Mouse (Mus musculus): ENCODE data around the gene Itpr1.
A peak's percentile ranks its signal among the peaks of the same experiment; 100 is the strongest.

Itpr1 gene

GRCm38 (mm10) chr6:108404736-108405135, 191.8 kb downstream of the Itpr1 start:
- no peak for DNase-seq

- DNase-seq, result peak; percentile 40 to 58
Measured at GRCm38 (mm10) chr6:108408053-108408452, 195.2 kb downstream of the Itpr1 start.

GRCm38 (mm10) chr6:108408726-108409125, 195.8 kb downstream of the Itpr1 start:
- no peak for DNase-seq

GRCm38 (mm10) chr6:108410771-108411170, 197.9 kb downstream of the Itpr1 start:
- peak; percentile 34 to 58 for DNase-seq

- DNase-seq, result no peak
Measured at GRCm38 (mm10) chr6:108411201-108411600, 198.3 kb downstream of the Itpr1 start.

GRCm38 (mm10) chr6:108413006-108413405, 200.1 kb downstream of the Itpr1 start:
- peak; percentile 38 to 45 for DNase-seq

GRCm38 (mm10) chr6:108413593-108413992, 200.7 kb downstream of the Itpr1 start:
- no peak for DNase-seq

- DNase-seq, result no peak
Measured at GRCm38 (mm10) chr6:108415847-108416246, 203.0 kb downstream of the Itpr1 start.

- DNase-seq, result peak; percentile 49 to 73
Measured at GRCm38 (mm10) chr6:108417508-108417907, 204.6 kb downstream of the Itpr1 start.

GRCm38 (mm10) chr6:108418218-108418617, 205.3 kb downstream of the Itpr1 start:
- DNase-seq, result no peak

- DNase-seq, result no peak
Measured at GRCm38 (mm10) chr6:108424749-108425584, 212.1 kb downstream of the Itpr1 start.

GRCm38 (mm10) chr6:108426789-108427188, 213.9 kb downstream of the Itpr1 start:
- DNase-seq, result peak; percentile 94

GRCm38 (mm10) chr6:108428383-108428782, 215.5 kb downstream of the Itpr1 start:
- DNase-seq, result no peak

GRCm38 (mm10) chr6:108429950-108430349, 217.1 kb downstream of the Itpr1 start:
- DNase-seq, result peak; percentile 81 to 85

GRCm38 (mm10) chr6:108431193-108431592, 218.3 kb downstream of the Itpr1 start:
- DNase-seq, result no peak

- no peak for DNase-seq
Measured at GRCm38 (mm10) chr6:108432836-108433235, 219.9 kb downstream of the Itpr1 start.

- no peak for DNase-seq
Measured at GRCm38 (mm10) chr6:108434816-108435215, 221.9 kb downstream of the Itpr1 start.

- peak in 1 of 2 experiments; percentile 42 for DNase-seq
Measured at GRCm38 (mm10) chr6:108435467-108435866, 222.6 kb downstream of the Itpr1 start.

GRCm38 (mm10) chr6:108436608-108437007, 223.7 kb downstream of the Itpr1 start:
- peak; percentile 42 to 48 for DNase-seq

- DNase-seq, result no peak
Measured at GRCm38 (mm10) chr6:108441290-108441689, 228.4 kb downstream of the Itpr1 start.

- peak; percentile 73 to 90 for DNase-seq
Measured at GRCm38 (mm10) chr6:108442291-108442690, 229.4 kb downstream of the Itpr1 start.

GRCm38 (mm10) chr6:108444435-108444834, 231.5 kb downstream of the Itpr1 start:
- DNase-seq, result peak in 1 of 2 experiments; percentile 67

- peak; percentile 79 to 91 for DNase-seq
Measured at GRCm38 (mm10) chr6:108445006-108445405, 232.1 kb downstream of the Itpr1 start.

- no peak for DNase-seq
Measured at GRCm38 (mm10) chr6:108446766-108447165, 233.9 kb downstream of the Itpr1 start.
